Mouse (Mus musculus): ENCODE results near the gene Fnd3c2. TPM values are rescaled to one million over a fixed set of nuclear protein-coding genes. Genes with fewer than 3 reads are reported as not detected.

Fnd3c2 gene
- polyA plus RNA-seq, 1 experiment from 2014 or later, result not detected

GRCm38 (mm10) chrX:106189356-106189755 is 65.8 kb downstream of the Fnd3c2 start:
- 33% methylated on average over 5 of the region's 5 CpGs for WGBS
- no peak for ATAC-seq (replicated peaks; ENCODE audit: extremely low read depth, insufficient read depth, low FRiP score)

GRCm38 (mm10) chrX:106187737-106188136 is 67.4 kb downstream of the Fnd3c2 start:
- no peak for ATAC-seq (replicated peaks; ENCODE audit: extremely low read depth, insufficient read depth, low FRiP score)
- 0 out of 2 replicates have a peak, but pooled peaks cover 2% of the 10 kb centered on the region for H3K36me3 ChIP-seq (ENCODE audit: control insufficient read depth, insufficient read depth)
- 18% methylated on average over 12 of the region's 12 CpGs for WGBS
- H3K9me3 ChIP-seq (replicated peaks; ENCODE audit: control insufficient read depth, low read length), result no peaks in the 10 kb centered on the region
- H3K9ac ChIP-seq (ENCODE audit: low read length), result peak overlapping the region; percentile 79
- H3K27me3 ChIP-seq (ENCODE audit: control insufficient read depth, insufficient read depth, low read length), result no peaks in the 10 kb centered on the region
- H3K4me2 ChIP-seq (ENCODE audit: low read depth, low read length), result peak overlapping the region; percentile 75
- H3K4me3 ChIP-seq (ENCODE audit: low read length), result peak overlapping the region; percentile 74
- H3K4me1 ChIP-seq (ENCODE audit: control insufficient read depth, insufficient read depth, low read length), result peaks cover 10% of the 10 kb centered on the region; the same call in 1 of the 2 replicates
- H3K27ac ChIP-seq (ENCODE audit: low read length), result peak overlapping the region; percentile 89

More at GRCm38 (mm10) chrX:106189356-106189755, 65.8 kb downstream of the Fnd3c2 start:
- Histone ChIP-seq H3K27me3 (ENCODE audit: control insufficient read depth, insufficient read depth, low read length) (no peaks in the 10 kb centered on the region), H3K4me3 (ENCODE audit: low read length) (peak overlapping the region; percentile 74), H3K9ac (ENCODE audit: low read length) (peak overlapping the region; percentile 79), H3K9me3 (replicated peaks; ENCODE audit: control insufficient read depth, low read length) (no peaks in the 10 kb centered on the region), H3K36me3 (ENCODE audit: control insufficient read depth, insufficient read depth) (0 out of 2 replicates have a peak, but pooled peaks cover 2% of the 10 kb centered on the region), H3K4me1 (ENCODE audit: control insufficient read depth, insufficient read depth, low read length) (peaks cover 10% of the 10 kb centered on the region; the same call in 1 of the 2 replicates), H3K4me2 (ENCODE audit: low read depth, low read length) (peak overlapping the region; percentile 75), H3K27ac (ENCODE audit: low read length) (peak overlapping the region; percentile 89)

GRCm38 (mm10) chrX:106186713-106187649 is 68.2 kb downstream of the Fnd3c2 start, which contains the start of gene Pgk1:
TSS of gene Pgk1 (plus strand) at chrX:106187100.
- H3K4me3 ChIP-seq (ENCODE audit: low read length), result peak within 1 kb of the TSS; percentile 74
- no peaks in the 10 kb centered on the region for H3K9me3 ChIP-seq (replicated peaks; ENCODE audit: control insufficient read depth, low read length)
- no peaks in the 10 kb centered on the region for H3K36me3 ChIP-seq (ENCODE audit: control insufficient read depth, insufficient read depth)
- H3K4me2 ChIP-seq (ENCODE audit: low read depth, low read length), result peak within 1 kb of the TSS; percentile 75
- ATAC-seq (replicated peaks; ENCODE audit: extremely low read depth, insufficient read depth, low FRiP score), result peak; percentile 94
- peaks cover 10% of the 10 kb centered on the region; the same call in 1 of the 2 replicates for H3K4me1 ChIP-seq (ENCODE audit: control insufficient read depth, insufficient read depth, low read length)
- peak within 1 kb of the TSS; percentile 79 for H3K9ac ChIP-seq (ENCODE audit: low read length)
- WGBS, result 9% methylated on average over 53 of the region's 55 CpGs
- peak within 1 kb of the TSS; percentile 95 for H3K27ac ChIP-seq (ENCODE audit: low read length)
- H3K27me3 ChIP-seq (ENCODE audit: control insufficient read depth, insufficient read depth, low read length), result no peaks in the 10 kb centered on the region

- H3K9ac ChIP-seq (ENCODE audit: low read length), result peak overlapping the region; percentile 34; the same call in 1 of the 2 replicates
- 20% methylated on average over 5 of the region's 5 CpGs for WGBS
- no peaks in the 10 kb centered on the region for H3K27me3 ChIP-seq (ENCODE audit: control insufficient read depth, insufficient read depth, low read length)
- no peak overlapping the region for H3K4me3 ChIP-seq (ENCODE audit: low read length)
- peak overlapping the region; percentile 95 for H3K27ac ChIP-seq (ENCODE audit: low read length)
- ATAC-seq (replicated peaks; ENCODE audit: extremely low read depth, insufficient read depth, low FRiP score), result peak; percentile 28; the same call in 1 of the 2 replicates
- peaks cover 8% of the 10 kb centered on the region; the same call in 1 of the 2 replicates for H3K4me1 ChIP-seq (ENCODE audit: control insufficient read depth, insufficient read depth, low read length)
- H3K36me3 ChIP-seq (ENCODE audit: control insufficient read depth, insufficient read depth), result no peaks in the 10 kb centered on the region
- H3K4me2 ChIP-seq (ENCODE audit: low read depth, low read length), result peak overlapping the region; percentile 52; the same call in 1 of the 2 replicates
- H3K9me3 ChIP-seq (replicated peaks; ENCODE audit: control insufficient read depth, low read length), result no peaks in the 10 kb centered on the region
Observed at GRCm38 (mm10) chrX:106185706-106186105, 69.5 kb downstream of the Fnd3c2 start.

Other genes with a start within 250 kb of the Fnd3c2 start
- 43.5 and 46.5 TPM in 2 replicates for gene Magt1, start 243.5 kb downstream of the Fnd3c2 start, polyA plus RNA-seq (2015; fragmentation: Nextera tagmentation; extraction: Ambion mirVana)
- gene Cox7b, start 239.7 kb downstream of the Fnd3c2 start, polyA plus RNA-seq (2015; fragmentation: Nextera tagmentation; extraction: Ambion mirVana), result 884 and 895 TPM in 2 replicates
- gene Atp7a, start 228.1 kb downstream of the Fnd3c2 start, polyA plus RNA-seq (2015; fragmentation: Nextera tagmentation; extraction: Ambion mirVana), result 10.3 and 12.1 TPM in 2 replicates
- 0.42 and 0.84 TPM in 2 replicates for gene Tlr13, start 112.2 kb downstream of the Fnd3c2 start, polyA plus RNA-seq (2015; fragmentation: Nextera tagmentation; extraction: Ambion mirVana)
- 585 and 699 TPM in 2 replicates for gene Pgk1, start 68.3 kb downstream of the Fnd3c2 start, polyA plus RNA-seq (2015; fragmentation: Nextera tagmentation; extraction: Ambion mirVana)
- 17.6 and 23.5 TPM in 2 replicates for gene Taf9b, start 34.2 kb downstream of the Fnd3c2 start, polyA plus RNA-seq (2015; fragmentation: Nextera tagmentation; extraction: Ambion mirVana)
- gene Fndc3c1, start 230.0 kb upstream of the Fnd3c2 start, polyA plus RNA-seq (2015; fragmentation: Nextera tagmentation; extraction: Ambion mirVana), result 0.66 and 1.2 TPM in 2 replicates

Measured in heart, embryonic 16.5 days (tissue).